Mouse (Mus musculus) hindbrain, embryonic 13.5 days (tissue): ENCODE data around the gene Atxn3. TPM values are rescaled to one million over a fixed set of nuclear protein-coding genes. Genes with fewer than 3 reads are reported as not detected.

Experiments used
- ATAC-seq: fragments of 200-750 bp; cut with Nextera tagmentation; 2 replicates; pipeline ENCODE4 v1.8.0; 2017; ENCODE audit warnings: moderate TSS enrichment; ENCODE audit not compliant: low FRiP score
- H3K27ac ChIP-seq: fragments of 300-500 bp; sonication (generic); 2 replicates; pipeline ENCODE4 v1.5.1; 2015; ENCODE audit warnings: inconsistent platforms, mild to moderate bottlenecking, moderate library complexity
- H3K27me3 ChIP-seq: fragments of 300-500 bp; sonication (generic); 2 replicates; pipeline ENCODE4 v1.6.1; 2015; ENCODE audit warnings: mild to moderate bottlenecking, inconsistent platforms
- H3K36me3 ChIP-seq: fragments of 300-500 bp; sonication (generic); 2 replicates; pipeline ENCODE4 v1.6.1; 2015; ENCODE audit warnings: mild to moderate bottlenecking, inconsistent platforms
- H3K4me1 ChIP-seq: fragments of 300-500 bp; sonication (generic); replicated peaks from 2 replicates; pipeline ENCODE4 v1.6.1; 2015; ENCODE audit warnings: inconsistent platforms
- H3K4me2 ChIP-seq: fragments of 300-500 bp; sonication (generic); 2 replicates; pipeline ENCODE4 v1.6.1; 2015; ENCODE audit warnings: inconsistent platforms, mild to moderate bottlenecking, moderate library complexity
- H3K4me3 ChIP-seq: fragments of 300-500 bp; sonication (generic); 2 replicates; pipeline ENCODE4 v1.5.1; 2015; ENCODE audit warnings: mild to moderate bottlenecking, inconsistent platforms
- H3K9ac ChIP-seq: fragments of 300-500 bp; sonication (generic); 2 replicates; pipeline ENCODE4 v1.6.1; 2015; ENCODE audit warnings: mild to moderate bottlenecking, inconsistent platforms
- H3K9me3 ChIP-seq: fragments of 300-500 bp; sonication (generic); 2 replicates; pipeline ENCODE4 v1.6.1; 2016; ENCODE audit warnings: inconsistent platforms
- WGBS: fragments of 180-500 bp; shearing (Covaris S2); methylation state at CpG from one replicate; pipeline ENCODE4 v1.1.7; 2015; 5-methylcytosine and 5-hydroxymethylcytosine counted together
- polyA plus RNA-seq: library from polyadenylated mRNA; unstranded; fragments of >200 nt; fragmentation: Nextera tagmentation; extraction: Ambion mirVana; gene quantifications from 2 replicates; pipeline ENCODE4 v1.2.1, GENCODE M21; 2015

Atxn3 gene
- polyA plus RNA-seq, 1 experiment from 2014 or later: 13.7 TPM

DNA sequence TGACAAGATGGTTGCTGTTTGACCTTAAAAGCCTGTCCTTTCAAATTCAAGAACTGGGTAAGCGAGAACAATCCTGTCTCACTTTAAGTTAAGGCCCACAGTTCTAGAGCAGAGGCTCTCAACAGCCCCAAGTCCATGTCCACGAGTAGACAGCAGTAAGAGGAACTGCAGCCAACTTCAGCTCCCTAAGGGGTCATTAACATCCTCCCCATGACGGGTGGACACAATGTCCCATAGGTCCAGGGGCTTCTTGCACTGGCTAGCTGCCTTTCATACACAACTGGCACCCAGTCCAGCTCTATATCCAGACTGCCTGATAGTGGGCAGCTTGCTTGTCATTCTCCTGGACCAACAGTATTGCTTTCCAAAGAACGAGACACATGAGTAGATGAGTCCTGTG lies 9.2 kb downstream of the Atxn3 start:
- Histone ChIP-seq H3K4me1 (no peaks in the 10 kb centered on the region; the same call in 1 of the 2 replicates), H3K27me3 (no peaks in the 10 kb centered on the region), H3K27ac (no peak overlapping the region), H3K9me3 (no peaks in the 10 kb centered on the region), H3K4me2 (no peak overlapping the region), H3K4me3 (no peak overlapping the region), H3K36me3 (peaks cover 32% of the 10 kb centered on the region), H3K9ac (no peak overlapping the region)
- no peak for ATAC-seq
- 88% methylated on average over 4 of the region's 4 CpGs for WGBS

GRCm38 (mm10) chr12:101947986-101948385 lies 10.1 kb downstream of the Atxn3 start:
- Histone ChIP-seq H3K9me3 (no peaks in the 10 kb centered on the region), H3K4me2 (no peak overlapping the region), H3K9ac (no peak overlapping the region), H3K27me3 (no peaks in the 10 kb centered on the region), H3K27ac (no peak overlapping the region), H3K4me3 (no peak overlapping the region), H3K4me1 (no peaks in the 10 kb centered on the region; the same call in 1 of the 2 replicates), H3K36me3 (peaks cover 36% of the 10 kb centered on the region)
- ATAC-seq: no peak
- 92% methylated on average over 8 of the region's 8 CpGs for WGBS

DNA sequence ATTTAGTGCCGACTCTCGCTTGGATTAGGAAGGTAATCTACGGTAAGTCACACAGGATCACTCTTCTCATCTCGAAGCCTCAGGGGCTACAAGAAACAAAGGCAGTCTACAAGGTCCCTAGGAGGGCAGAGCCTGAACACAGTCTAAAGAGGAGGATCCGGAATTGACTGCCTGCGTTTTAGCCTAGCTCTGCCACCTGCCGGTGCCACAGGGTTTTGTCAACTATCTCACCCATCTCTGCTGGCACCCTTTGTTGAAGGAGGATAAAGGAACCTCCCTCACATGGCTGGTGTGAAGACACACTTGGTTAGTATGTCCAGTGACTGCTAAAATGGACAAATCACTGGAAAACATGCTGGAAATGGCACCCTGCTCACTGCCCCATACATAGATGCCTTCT lies 20.5 kb downstream of the Atxn3 start:
- Histone ChIP-seq H3K4me1 (no peaks in the 10 kb centered on the region), H3K4me2 (no peak overlapping the region), H3K36me3 (peaks cover 79% of the 10 kb centered on the region), H3K27me3 (no peaks in the 10 kb centered on the region), H3K4me3 (no peak overlapping the region), H3K9me3 (no peaks in the 10 kb centered on the region), H3K27ac (no peak overlapping the region), H3K9ac (no peak overlapping the region)
- no peak for ATAC-seq
- WGBS: 85% methylated on average over 7 of the region's 7 CpGs

DNA sequence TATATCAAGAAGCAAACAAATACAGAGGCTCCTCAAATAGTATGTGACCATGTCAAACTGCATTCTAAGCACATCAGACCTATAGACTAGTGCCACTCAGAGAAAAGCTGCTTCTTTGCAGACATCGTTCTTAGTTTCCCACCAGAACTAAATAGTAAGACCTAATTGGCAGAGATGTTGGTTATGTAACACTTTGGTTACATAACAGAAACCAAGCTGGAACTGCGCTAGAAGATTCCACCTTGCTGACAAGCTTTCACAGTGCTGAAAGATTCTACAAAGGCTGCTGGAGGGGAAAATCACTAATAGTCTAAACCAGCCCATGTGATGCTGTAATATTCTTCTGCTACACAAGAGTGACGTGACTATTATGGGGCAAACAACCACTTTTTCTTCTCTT lies 22.8 kb downstream of the Atxn3 start:
- ATAC-seq: no peak
- Histone ChIP-seq H3K9ac (no peak overlapping the region), H3K36me3 (peaks cover 84% of the 10 kb centered on the region), H3K27ac (no peak overlapping the region), H3K27me3 (no peaks in the 10 kb centered on the region), H3K4me1 (no peaks in the 10 kb centered on the region), H3K9me3 (no peaks in the 10 kb centered on the region), H3K4me2 (no peak overlapping the region), H3K4me3 (no peak overlapping the region)
- whole genome bisulfite sequencing: 97% methylated on average over 3 of the region's 3 CpGs

- no peak for ATAC-seq
- Histone ChIP-seq H3K9ac (no peak overlapping the region), H3K4me1 (no peaks in the 10 kb centered on the region), H3K4me2 (no peak overlapping the region), H3K36me3 (peaks cover 90% of the 10 kb centered on the region), H3K27ac (no peak overlapping the region), H3K27me3 (no peaks in the 10 kb centered on the region), H3K9me3 (no peaks in the 10 kb centered on the region), H3K4me3 (no peak overlapping the region)
- 86% methylated on average over 1 of the region's 1 CpGs for WGBS
Measured at GRCm38 (mm10) chr12:101928423-101928822, 29.6 kb downstream of the Atxn3 start.

GRCm38 (mm10) chr12:101922313-101922712 lies 35.7 kb downstream of the Atxn3 start:
- WGBS: 86% methylated on average over 6 of the region's 6 CpGs
- no peak overlapping the region for H3K4me2 ChIP-seq
- no peak overlapping the region for H3K9ac ChIP-seq
- H3K4me3 ChIP-seq: no peak overlapping the region
- no peaks in the 10 kb centered on the region for H3K9me3 ChIP-seq
- peaks cover 50% of the 10 kb centered on the region for H3K36me3 ChIP-seq
- H3K27me3 ChIP-seq: no peaks in the 10 kb centered on the region
- ATAC-seq: no peak
- no peak overlapping the region for H3K27ac ChIP-seq
- no peaks in the 10 kb centered on the region for H3K4me1 ChIP-seq

DNA sequence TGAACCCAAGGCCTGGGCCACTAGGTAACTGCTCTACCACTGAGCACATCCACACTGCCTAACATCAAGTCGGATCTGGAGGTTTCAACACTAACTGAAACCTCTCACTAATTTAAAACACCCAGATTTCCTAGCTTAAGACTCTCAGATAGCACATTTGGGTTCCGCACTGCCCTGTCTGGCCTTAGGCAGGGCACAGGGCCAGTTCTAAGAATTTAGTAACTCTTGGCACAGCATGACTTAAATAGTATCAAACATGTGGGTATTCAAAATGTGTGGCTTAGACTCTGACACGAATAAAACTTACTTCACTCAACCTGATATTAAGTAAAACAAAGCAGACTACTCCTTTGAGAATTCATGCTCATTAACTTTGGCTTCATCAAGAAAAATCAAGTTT lies 38.2 kb downstream of the Atxn3 start:
- no peak for ATAC-seq
- Histone ChIP-seq H3K4me1 (no peaks in the 10 kb centered on the region), H3K9me3 (no peaks in the 10 kb centered on the region), H3K4me2 (no peak overlapping the region), H3K27ac (no peak overlapping the region), H3K4me3 (no peak overlapping the region), H3K9ac (no peak overlapping the region), H3K36me3 (peaks cover 28% of the 10 kb centered on the region), H3K27me3 (no peaks in the 10 kb centered on the region)
- 89% methylated on average over 3 of the region's 3 CpGs for WGBS

DNA sequence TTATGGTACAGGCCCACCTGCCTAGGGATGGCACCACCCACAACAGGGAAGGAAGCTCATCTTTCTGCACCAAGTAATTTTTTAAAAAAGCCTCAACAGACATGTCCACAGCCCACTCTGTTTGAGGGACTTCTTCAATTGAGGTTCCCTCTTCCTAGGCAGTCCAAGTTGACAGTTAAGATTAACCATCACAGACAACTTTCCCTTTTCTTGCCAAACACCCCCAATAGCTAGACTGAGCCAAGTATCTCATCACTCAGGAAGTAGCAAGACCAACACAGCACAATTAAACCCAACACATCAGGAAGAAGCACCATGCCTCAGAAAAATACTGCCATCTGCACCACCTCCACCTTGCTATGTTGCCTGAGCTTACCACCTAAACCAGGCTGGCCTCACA lies 40.9 kb downstream of the Atxn3 start:
- H3K27ac ChIP-seq: no peak overlapping the region

DNA sequence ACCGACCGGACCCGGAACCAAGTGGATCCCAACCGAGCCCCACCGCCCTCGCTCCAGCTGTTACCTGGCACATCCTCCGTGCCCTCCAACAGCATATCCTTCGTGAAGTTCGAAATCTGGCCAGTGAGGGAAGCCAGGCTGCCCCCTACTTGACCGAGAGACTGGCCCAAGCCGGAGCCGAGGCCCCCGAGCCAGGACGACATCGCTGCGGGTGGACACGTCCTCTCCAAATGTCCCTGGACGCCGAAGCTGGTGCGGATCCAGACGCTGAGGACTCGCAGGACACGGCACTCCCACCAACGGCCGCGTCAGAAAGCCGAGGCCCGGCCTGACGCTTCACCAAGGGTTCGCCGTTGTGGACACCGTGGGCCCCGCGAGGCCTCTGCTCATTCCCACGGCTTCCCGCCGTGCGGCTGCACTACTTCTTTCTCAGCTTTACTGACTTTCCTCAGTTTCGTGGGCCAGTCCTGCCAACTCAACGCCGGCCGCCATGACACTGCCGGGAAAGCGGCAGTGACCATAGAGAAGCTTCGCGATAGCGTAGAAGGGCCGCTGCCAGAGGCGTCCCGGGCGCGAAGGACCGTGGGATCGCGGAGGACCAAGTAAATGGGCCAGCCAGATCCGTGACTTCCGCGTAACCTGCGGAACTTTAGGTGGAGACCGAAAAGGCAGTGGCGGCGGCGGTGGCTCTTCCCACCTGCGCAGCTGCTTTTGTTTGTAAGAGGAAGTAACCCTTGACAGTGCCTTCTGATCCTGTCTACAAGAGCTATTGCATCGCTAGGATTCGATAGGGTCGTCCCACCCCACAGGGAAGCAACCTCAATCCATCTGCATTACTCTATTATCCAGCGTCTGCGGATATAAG lies 45.2 kb downstream of the Atxn3 start, which contains the start of gene Trip11:
TSS of gene Trip11 (minus strand) at position 642 of the 865 bp plus-strand sequence.
- H3K27me3 ChIP-seq: no peaks in the 10 kb centered on the region
- H3K4me1 ChIP-seq: peaks cover 27% of the 10 kb centered on the region
- H3K4me2 ChIP-seq: peak within 1 kb of the TSS; percentile 84
- H3K36me3 ChIP-seq: peaks cover 12% of the 10 kb centered on the region
- WGBS: under 1% methylated on average over 69 of the region's 69 CpGs
- peak; percentile 96 for ATAC-seq
- peak within 1 kb of the TSS; percentile 92 for H3K9ac ChIP-seq
- peak within 1 kb of the TSS; percentile 90 for H3K4me3 ChIP-seq
- no peaks in the 10 kb centered on the region for H3K9me3 ChIP-seq
- H3K27ac ChIP-seq: peak within 1 kb of the TSS; percentile 88

More for the DNA sequence above, 40.9 kb downstream of the Atxn3 start:
- no peak for ATAC-seq
- no peak overlapping the region for H3K4me3 ChIP-seq
- H3K9me3 ChIP-seq: no peaks in the 10 kb centered on the region
- peaks cover under 1% of the 10 kb centered on the region for H3K36me3 ChIP-seq
- peaks cover 7% of the 10 kb centered on the region for H3K4me1 ChIP-seq
- H3K4me2 ChIP-seq: no peak overlapping the region
- no peak overlapping the region for H3K9ac ChIP-seq
- no peaks in the 10 kb centered on the region for H3K27me3 ChIP-seq

GRCm38 (mm10) chr12:101911346-101911745 lies 46.7 kb downstream of the Atxn3 start:
- H3K9ac ChIP-seq: 0 out of 2 replicates have a peak overlapping the region, but pooled peaks have one; percentile 92

DNA sequence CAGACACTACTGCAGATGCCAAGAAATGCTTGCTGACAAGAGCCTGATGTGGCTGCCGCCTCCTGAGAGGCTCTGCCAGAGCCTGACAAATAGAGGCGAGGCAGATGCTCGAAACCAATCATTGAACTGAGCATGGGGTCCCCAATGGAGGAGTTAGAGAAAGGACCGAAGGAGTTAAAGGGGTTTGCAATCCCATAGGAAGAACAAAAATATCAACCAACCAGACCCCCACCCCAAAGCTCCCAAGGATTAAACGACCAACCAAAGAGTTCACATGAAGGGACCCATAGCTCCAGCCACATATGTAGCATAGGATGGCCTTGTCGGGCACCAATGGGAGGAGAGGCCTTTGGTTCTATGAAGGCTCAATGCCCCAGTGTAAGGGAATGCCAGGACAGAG lies 47.7 kb downstream of the Atxn3 start:
- peaks cover 19% of the 10 kb centered on the region for H3K36me3 ChIP-seq
- no peak overlapping the region for H3K4me3 ChIP-seq
- peaks cover 27% of the 10 kb centered on the region for H3K4me1 ChIP-seq
- no peak overlapping the region for H3K9ac ChIP-seq
- H3K27me3 ChIP-seq: no peaks in the 10 kb centered on the region
- no peaks in the 10 kb centered on the region for H3K9me3 ChIP-seq
- 96% methylated on average over 6 of the region's 6 CpGs for WGBS
- no peak overlapping the region for H3K27ac ChIP-seq
- no peak for ATAC-seq
- no peak overlapping the region for H3K4me2 ChIP-seq

More at GRCm38 (mm10) chr12:101911346-101911745, 46.7 kb downstream of the Atxn3 start:
- Histone ChIP-seq H3K36me3 (peaks cover 18% of the 10 kb centered on the region), H3K4me2 (peak overlapping the region; percentile 84), H3K4me3 (peak overlapping the region; percentile 90), H3K27me3 (no peaks in the 10 kb centered on the region), H3K4me1 (peaks cover 27% of the 10 kb centered on the region), H3K27ac (no peak overlapping the region), H3K9me3 (no peaks in the 10 kb centered on the region)
- 88% methylated on average over 3 of the region's 3 CpGs for WGBS
- ATAC-seq: no peak

DNA sequence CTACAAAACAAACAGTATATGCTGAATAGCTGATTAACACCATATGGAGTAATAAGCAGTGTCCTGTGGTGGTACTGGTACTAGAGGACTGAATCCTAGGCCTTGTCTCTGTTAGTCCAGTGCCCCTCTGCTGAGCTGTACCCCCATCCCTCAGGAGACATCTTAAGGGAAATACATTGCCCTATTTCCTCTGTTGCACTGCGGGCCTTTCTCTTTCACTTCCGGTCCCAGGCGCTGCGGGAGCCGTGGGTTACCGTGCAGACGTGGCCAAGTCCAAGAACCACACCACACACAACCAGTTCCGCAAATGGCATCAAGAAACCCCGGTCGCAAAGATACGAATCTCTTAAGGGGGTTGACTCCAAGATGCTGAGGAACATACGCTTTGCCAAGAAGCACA lies 52.2 kb downstream of the Atxn3 start:
- Histone ChIP-seq H3K9ac (no peak overlapping the region), H3K4me3 (no peak overlapping the region), H3K4me2 (no peak overlapping the region), H3K27me3 (no peaks in the 10 kb centered on the region), H3K9me3 (no peaks in the 10 kb centered on the region), H3K27ac (no peak overlapping the region), H3K36me3 (peaks cover 35% of the 10 kb centered on the region), H3K4me1 (peaks cover 6% of the 10 kb centered on the region)
- ATAC-seq: no peak
- WGBS: 96% methylated on average over 12 of the region's 12 CpGs

GRCm38 (mm10) chr12:101904906-101905305 lies 53.1 kb downstream of the Atxn3 start:
- no peak for ATAC-seq

More at GRCm38 (mm10) chr12:101904906-101905305, 53.1 kb downstream of the Atxn3 start:
- Histone ChIP-seq H3K36me3 (peaks cover 40% of the 10 kb centered on the region), H3K4me1 (no peaks in the 10 kb centered on the region), H3K4me3 (no peak overlapping the region), H3K27ac (no peak overlapping the region), H3K9ac (no peak overlapping the region), H3K4me2 (no peak overlapping the region), H3K27me3 (no peaks in the 10 kb centered on the region), H3K9me3 (no peaks in the 10 kb centered on the region)
- 91% methylated on average over 4 of the region's 4 CpGs for whole genome bisulfite sequencing
